Mouse (Mus musculus) cerebellum, postnatal 14 days (tissue): ENCODE measurements around the gene Qpctl.
"Not testable (repeated sequence)": the region's sequence is repeated elsewhere in the genome, so short reads cannot be mapped to it uniquely, and the experiment has no call there.

Source experiments
- DNase-seq, 2 experiments: peaks; one replicate each; pipeline ENCODE4 v3.0.0; 2021; ENCODE audit warnings: mixed read lengths in 2 of 2

Qpctl gene

DNA sequence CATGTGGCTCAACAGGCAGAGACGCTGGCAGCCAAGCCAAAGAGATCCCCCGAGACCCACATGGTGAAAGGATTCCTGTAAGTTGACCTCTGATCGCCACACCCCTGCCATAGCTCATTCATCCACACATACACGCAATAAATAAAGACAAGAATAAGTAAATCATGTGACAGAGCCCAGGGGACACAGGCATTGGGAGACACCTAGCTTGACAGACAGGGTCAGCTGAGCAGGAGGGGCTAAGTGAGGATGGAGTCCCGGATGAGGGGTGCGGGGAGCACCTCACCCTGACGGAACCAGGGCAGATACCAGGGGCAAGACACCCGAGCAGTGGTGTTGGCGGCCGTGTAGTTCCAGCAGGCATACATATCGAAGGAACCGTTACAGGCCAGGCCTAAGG lies 14.7 kb upstream of the Qpctl start:
- DNase-seq = no peak

DNA sequence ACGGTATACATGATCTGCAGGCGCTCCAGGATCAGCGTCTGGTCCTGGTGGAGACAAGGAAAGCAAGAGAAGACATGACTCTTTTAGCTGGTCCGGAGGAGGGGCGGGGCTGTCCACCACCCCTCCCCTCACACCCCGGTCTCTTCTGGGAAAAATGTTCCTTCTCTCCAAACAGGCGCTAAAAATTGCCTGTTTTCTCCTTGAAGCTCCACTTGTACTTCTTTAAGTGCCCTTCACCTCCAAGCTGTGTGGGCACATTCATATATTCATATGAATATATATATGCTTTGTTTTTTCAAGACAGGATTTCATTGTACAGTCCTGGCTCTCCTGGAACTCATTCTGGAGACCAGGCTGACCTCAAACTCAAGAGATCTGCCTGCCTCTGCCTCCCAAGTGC lies 13.8 kb upstream of the Qpctl start:
- no peak for DNase-seq

DNA sequence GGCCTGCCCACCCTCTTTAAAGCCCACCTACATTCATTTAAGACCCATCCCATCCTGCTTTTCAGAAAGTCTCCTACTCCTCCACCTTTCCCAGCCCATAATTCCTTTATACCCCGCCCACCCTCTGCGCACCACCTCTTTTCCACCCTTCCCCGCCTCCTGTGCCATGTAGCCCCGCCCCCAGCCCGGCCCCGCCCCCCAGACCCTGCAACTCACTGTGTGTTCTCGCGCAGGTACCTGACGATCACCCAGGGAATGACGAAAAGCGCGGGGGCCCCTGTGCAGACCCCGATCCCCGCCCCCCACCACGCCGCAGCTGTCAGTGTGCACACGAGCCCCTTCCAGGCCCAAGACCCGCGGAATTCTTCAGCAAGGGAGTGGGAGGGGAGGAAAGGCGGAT lies 11.0 kb upstream of the Qpctl start:
- DNase-seq = peak in 1 of 2 experiments; percentile 52

DNA sequence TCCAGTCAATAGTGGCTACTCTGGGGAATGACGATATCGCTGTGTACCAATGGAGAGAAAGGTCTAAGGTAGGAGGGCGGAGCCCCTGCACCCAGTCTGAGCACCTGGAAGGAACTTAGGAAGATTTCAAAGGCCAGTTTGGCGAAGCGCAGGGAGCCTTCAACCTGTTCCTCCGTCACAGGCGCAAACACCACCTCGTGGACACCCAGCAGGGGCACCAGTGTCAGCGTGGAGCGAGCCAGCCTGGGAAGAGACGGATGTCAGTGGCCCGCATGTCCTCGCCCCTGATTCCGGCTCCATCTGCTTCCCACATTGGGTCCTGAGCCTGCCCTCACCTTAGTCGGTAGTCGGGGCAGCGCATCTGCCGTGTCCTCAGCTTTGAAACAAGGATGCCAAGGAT lies 10.3 kb upstream of the Qpctl start:
- DNase-seq = no peak

DNA sequence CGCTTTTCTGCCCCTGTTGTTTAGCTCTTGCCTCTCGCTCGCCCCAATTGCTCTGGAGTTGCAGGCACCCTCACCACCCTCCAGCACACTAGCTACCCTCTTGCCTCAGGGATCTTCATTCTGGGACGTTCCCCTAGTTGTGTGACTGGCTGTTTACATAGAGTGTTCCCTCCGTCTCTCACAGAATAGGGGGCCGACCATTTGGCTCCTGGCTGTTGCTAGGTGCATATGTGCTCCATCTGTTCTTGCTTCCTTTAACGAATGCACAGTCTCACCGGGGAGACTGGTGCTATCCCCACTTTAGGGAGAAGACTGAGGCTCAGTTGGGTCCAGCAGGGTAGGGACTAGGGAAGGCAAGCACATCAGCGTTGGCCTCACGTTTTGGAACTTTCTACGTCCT lies 9.5 kb upstream of the Qpctl start:
- DNase-seq = no peak

DNA sequence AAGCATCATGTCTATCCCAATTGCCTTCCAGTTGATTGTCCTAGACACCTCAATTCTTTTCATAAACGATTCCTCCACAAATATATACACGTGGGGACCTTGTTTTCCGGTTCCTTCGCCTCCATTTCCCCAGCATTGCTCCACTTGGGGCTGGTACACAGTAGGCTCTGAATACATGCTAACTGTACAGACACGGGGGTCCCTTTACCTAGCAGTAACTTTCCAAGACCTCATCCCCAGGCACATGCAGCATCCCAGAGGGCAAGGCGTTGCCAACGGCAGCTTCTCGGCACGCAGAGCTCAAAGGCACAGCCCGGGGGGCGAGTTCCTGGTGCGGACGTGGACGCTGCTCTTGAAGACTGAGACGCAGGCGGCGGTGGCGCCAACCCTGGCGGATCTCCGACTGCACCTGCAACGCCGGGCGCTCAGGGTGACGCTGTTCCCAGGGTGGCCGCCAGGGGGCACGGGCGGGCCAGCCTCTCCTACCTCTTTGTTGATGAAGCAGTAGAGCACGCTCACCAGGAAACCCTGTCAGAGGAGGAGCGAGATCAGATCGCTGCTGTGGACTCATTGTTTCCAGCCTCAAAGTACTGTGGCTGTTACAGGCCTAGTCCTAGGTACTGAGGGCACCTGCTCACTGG lies 8.2 kb upstream of the Qpctl start:
- peak; percentile 97 to 98 for DNase-seq

DNA sequence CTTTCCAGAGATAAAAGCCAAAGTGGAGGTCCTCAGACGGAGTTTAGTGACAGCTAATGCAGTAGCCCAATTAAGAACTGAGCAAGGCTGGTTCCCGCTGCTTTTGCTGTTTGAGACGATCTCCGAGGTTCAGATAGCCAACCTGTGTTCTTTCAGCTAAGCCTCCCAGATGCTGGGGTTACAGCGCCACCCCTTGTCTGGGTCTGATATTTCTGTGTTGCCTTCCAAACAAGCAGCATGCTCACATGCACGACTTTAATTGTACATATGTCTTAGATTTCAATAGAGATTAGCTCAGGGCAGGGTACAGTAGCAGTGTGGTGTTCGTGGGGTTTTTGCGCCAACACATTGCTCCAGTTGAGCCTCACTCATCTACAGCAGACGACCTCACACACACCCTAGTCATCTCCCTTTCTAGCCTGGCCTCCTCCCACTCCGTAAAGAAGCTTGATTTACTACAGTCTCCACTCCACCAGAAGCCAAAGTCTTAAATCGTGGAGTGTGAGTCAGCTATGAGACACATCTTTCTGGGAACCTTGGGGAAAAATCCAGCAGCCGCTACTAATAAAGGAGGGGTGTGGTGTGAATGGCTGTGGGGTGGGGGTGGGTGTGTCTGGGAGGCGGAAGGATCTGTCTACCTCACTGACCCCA lies 6.9 kb upstream of the Qpctl start:
- DNase-seq = peak in 1 of 2 experiments; percentile 61

DNA sequence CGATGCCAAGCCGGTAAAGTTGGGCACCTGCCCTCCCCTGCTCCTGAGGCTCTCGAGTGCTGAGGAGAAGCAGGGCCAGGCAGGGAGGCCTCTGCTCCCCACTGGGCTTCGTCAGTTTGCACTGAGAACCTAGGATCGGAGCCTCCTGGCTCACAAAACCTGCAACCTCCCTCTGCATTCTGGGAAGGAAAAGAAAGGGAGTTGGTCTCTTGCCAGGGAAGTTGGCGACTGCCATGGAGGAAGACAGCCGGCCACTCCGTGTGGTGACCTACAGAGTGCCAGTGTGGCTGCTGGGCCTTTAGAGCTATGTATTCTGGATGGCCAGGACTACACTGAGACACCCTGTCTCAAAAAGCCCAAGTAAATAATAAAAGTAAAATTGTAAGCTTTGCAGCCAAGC lies 5.7 kb upstream of the Qpctl start:
- peak; percentile 56 to 71 for DNase-seq

DNA sequence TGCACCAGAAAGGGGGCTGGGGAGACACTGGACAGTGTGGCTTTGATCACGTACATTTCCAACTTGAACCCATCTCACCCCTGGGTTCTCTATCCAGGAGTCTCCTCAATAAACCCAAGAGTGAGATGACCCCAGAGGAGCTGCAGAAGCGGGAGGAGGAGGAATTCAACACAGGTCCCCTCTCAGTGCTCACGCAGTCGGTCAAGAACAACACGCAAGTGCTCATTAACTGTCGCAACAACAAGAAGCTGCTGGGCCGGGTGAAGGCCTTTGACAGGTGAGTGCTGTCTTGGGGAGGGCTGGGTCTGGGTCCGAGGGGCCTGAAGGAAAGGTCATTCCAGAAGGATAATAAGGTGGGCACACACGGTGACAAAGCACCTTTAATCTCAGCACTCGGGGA lies 2.0 kb upstream of the Qpctl start:
- not testable (repeated sequence) for DNase-seq

DNA sequence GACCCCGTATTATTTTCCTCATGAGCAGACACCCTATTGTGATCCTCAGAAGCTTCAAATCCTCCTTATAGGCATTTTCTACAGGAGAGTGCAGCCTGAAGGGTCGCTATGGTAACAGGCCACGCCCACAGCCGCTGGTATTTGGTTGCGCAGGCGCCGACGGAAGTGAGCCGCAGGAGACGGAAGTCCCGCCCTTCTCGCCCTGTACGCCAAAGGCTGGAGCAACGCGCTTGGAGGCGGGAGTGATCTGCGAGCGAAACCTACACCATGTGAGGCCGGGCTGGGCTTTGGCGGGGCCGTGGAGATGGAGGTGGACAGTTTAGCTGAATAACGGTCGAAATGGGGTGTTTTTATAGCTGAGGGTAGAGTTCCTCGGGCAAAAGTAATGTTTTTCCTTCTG lies 535 bp upstream of the Qpctl start, which contains the start of gene Snrpd2:
Gene Snrpd2 (plus strand): TSS at position 97 of the 400 bp plus-strand sequence.
- DNase-seq = peak; percentile 99 to 100

DNA sequence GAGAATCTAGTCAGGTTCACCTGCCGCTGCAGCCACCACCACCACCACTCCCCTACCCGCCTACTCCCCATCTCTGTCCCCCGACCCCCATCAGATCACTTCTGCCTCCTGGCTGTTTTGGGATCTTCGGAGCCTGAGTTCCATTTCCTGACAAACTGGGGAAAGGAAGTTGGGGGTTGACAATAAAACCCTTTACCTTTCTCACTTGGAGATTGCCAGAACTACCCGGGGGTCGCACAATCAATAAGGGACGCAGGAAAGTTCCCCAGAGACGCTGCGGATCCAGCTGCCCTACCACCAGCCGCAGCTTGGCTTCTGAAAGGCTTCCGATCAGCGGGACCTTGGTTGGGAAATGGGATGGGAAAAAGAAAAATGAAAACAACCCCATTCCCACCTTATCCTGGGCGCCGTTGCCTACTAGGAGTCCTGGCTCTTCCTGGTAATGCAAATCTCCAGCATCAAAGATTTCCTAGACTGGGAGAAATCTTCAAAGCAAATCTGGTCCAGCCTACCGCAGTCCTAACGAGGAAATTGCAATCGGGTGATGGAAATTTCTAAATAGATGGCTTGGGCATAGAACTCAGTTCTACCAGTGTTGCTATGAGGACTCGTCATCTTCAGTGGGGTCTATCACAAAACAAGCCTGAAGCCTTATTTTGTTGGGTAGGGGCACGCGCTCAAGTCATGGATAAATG lies 764 bp downstream of the Qpctl start:
- peak in 1 of 2 experiments; percentile 31 for DNase-seq

DNA sequence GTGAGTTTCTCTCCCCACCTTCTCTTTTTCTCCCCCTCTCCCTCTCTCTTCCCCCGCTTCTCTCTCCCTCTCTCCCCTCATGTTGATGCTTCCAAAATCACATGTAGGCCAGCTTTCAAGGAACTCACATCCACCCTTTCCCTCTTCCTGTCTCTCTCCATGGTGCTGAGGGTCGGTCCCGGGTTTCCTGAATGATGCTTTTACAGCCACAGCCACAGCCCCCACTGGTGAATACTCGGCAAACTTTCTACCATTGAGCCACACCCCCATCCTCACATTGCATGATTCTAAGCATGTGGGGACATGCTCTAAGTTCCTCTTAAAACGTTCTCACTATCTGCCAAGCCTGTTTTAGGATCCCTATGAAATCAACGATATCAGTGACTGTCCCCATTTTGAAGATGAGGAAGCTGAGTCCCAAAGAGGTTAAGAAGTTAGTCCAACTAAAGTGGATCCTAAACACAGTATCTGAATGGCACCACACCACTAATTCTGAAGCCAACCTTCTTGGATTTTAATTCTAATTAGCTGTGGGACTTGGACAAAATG lies 1.5 kb downstream of the Qpctl start:
- no peak for DNase-seq

DNA sequence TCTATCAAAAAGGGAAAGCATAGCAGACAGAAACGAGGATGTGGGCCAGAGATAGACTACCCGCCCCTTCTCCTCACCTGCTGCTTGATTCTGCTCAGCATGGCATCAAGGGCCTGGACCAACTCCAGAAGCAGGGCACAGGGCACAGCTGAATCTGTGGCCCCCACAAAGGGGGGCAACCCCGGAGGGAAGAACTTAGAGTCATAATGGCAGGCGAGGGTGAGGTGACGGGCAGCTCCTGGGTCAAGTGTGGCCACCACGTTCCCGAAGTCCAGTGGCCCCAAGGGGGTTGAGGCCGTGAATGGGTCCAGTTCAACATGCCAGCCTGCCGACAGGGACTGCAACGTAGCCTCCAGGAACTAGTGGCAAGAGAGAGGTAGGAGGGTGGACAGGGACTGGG lies 2.3 kb downstream of the Qpctl start:
- no peak for DNase-seq

DNA sequence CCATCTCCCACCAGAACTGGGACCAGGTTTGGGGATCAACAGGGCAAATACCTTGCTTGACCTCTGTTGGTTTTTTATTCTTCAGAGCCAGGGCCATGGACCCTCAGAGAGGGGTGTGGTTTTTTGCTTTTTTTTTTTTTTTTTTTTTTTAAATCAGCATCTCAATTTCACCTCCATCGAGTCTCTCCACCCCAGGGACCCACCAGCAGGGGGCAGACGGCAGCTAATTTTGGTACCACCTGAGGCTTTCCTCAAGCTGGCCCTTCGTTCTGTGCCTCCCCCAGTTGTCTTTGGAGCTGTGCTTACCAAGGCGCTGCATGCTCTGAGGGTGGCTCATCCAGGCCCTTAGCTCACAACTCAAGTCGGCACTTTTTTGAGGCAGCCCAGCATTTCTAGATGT lies 11.7 kb downstream of the Qpctl start:
- DNase-seq = peak; percentile 44 to 73

DNA sequence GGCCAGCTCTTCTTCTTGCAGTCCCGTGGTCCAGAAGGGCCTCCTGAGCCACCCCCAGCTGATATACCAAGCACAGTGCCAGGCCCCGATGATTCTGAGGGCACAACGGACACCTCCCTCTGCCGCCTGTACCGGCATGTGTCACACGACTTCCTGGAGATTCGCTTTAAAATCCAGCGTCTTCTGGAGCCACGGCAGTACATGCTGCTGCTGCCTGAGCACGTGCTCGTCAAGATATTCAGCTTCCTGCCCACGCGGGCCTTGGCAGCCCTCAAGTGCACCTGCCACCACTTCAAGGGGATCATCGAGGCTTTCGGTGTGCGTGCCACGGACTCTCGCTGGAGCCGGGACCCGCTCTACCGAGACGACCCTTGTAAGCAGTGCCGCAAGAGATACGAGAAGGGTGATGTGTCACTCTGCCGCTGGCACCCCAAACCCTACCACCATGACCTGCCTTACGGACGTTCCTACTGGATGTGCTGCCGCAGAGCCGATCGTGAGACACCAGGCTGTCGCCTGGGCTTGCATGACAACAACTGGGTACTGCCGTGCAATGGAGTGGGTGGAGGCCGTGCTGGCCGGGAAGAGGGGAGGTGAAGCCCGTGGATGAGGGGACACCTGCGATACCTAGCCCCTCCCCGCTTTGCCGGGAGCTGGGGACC lies 12.3 kb downstream of the Qpctl start:
- no peak for DNase-seq

DNA sequence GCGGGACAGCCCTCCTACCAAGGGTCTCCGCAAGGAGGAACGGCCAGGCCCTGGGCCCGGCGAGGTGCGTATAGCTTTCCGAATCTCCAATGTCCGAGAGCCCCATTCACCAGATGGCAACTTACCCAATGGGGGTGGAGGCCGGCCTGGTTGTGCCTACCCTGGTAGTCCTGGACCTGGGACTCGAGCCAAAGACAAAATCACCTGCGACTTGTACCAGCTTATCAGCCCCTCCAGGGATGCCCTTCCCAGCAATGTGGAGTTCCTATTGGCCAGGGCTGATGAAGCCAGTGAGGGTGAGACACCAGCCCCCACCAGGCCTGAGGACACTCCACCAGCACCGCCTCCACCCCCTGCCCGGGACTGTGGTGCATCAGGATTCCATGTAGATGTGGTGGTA lies 12.9 kb downstream of the Qpctl start:
- DNase-seq = peak in 1 of 2 experiments; percentile 33

DNA sequence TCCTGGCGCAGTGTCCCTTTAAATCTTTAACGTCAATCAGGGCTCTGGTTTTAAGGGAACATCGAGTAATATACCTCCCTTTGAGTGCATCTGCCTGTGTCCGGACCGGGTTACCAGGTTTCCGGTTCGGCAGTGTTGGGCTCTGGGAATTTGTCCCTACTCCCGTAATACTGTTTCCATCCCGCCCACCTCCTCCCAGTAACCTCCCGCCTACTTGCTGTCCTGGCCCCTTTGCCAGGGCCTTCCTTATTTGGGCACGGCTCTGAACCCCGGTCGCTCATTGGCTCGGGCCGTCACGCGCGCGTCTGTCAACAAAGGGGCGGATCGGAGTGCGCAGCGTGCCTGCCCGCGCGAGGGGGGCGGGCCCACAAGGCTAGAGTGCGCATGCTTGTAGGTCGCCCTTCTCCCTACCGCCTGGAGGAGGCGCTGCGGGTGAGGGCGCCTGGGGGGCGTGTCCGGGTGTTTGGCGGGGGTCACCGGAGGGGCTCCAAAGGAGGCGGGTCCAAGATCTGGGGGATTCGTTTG lies 17.7 kb downstream of the Qpctl start:
- DNase-seq = peak; percentile 97 to 98

DNA sequence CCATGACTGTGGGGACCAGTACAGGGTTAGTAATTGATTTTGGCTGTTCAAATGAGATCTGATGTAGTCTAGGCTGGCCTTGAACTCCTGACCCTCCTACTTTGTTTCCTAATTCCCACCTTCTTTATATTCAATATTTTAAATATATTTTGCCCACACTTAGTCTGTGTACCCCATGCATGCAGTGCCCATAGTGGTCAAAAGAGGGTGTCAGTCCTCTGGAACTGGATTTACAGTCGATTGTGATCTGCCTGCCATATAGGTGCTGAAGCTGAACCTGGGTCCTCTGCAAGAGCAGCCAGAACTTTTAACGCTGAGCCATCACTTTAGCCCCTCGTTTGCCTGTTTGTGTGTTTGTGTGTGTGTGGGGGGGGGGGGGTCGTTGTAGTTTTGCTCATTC lies 18.4 kb downstream of the Qpctl start:
- peak in 1 of 2 experiments; percentile 55 for DNase-seq

DNA sequence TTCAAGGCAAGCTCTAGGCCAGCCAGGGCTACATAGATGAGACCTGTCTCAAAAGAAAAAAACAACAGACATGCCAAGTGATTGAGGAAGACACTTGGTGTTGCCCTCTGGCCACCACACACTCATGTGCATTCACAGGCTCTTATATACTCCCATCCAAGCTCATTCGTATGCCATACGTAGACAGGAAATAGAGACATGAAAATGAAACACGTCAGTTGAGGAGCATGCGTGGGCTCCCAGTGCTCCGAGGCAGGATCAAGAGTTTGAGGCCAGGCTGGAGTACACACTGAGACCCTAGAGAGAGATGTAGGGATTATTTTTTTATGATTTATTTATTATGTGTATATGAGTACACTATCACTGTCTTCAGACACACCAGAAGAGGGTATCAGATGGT lies 19.7 kb downstream of the Qpctl start:
- no peak for DNase-seq

DNA sequence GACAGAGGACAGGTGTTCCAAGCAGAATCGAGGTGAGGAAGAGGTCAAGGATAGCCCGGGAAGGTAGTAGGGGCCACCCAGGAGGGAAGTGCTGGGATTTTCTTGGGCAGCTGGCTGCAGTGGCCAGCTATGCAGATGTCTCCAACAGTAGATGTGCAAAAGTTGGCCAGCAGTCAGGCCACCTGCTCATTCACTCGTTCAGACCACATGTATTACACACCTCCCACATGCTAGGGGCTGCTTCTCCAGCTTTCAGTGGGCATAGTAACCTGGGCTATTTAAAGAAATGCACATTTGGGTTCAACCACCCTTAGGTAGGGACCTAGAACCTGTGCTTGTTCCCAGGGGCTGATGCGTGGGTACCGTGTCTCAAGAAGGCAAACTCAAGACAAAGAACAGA lies 21.3 kb downstream of the Qpctl start:
- no peak for DNase-seq

DNA sequence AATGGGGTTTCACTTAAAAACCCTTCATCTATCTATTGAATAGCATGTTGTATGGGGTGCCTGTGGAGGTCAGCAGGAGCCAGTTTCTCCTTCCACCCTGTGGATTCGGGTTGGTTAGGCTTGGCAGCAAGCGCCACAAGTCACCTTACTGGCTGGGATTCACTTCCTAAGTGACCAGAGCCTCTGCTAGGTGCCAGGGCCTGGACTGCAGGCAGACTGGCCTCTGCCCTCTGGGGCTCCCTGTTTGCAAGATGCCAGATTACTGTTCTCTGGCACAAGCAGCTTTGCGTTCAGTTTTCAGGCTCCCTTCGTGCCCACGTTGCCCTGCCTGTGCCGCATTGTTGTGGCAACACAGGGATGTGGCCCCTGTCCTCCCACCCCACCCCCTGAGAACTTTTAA lies 24.4 kb downstream of the Qpctl start:
- no peak for DNase-seq

DNA sequence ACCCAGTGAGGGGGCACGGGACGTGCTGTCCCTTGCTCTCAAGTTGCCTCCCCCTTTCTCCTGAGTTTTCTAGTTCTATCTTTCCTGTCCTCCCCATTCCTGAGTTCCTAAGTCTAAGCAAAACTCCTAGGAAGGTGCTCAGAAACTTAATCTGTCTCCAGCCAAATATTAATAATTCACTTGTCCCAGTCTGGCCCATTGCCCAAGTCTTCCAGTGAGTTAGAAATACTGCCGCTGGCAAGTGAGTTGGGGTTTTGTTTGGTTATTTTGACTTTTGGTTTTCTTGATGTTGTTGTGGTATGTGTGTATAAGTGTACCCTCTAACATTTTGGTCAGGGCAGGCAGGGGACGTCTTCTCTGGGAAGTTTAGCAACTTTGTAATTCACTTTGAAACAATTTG lies 27.4 kb downstream of the Qpctl start:
- no peak for DNase-seq
